Mouse (Mus musculus) testis, adult 2 months (tissue): ENCODE data around the gene Zbtb45. TPM values are rescaled to one million over a fixed set of nuclear protein-coding genes. Genes with fewer than 3 reads are reported as not detected.
A peak's percentile ranks its signal among the peaks of the same experiment; 100 is the strongest.

Source experiments
- H3K27ac ChIP-seq: fragments of 200-500 bp; 2 replicates; pipeline ENCODE4 v1.5.1; 2012; ENCODE audit warnings: low read depth, low read length; ENCODE audit not compliant: control insufficient read depth, insufficient read depth
- H3K27me3 ChIP-seq: fragments of 200-500 bp; 2 replicates; pipeline ENCODE4 v1.6.1; 2012; ENCODE audit warnings: mild to moderate bottlenecking, low read length, moderate library complexity; ENCODE audit not compliant: control insufficient read depth, insufficient read depth
- H3K36me3 ChIP-seq: fragments of 200-500 bp; 2 replicates; pipeline ENCODE4 v1.6.1; 2012; ENCODE audit warnings: mild to moderate bottlenecking, low read length; ENCODE audit not compliant: control insufficient read depth, insufficient read depth
- H3K4me1 ChIP-seq: fragments of 200-500 bp; 2 replicates; pipeline ENCODE4 v1.6.1; 2012; ENCODE audit warnings: low read length; ENCODE audit not compliant: control insufficient read depth, insufficient read depth
- H3K4me3 ChIP-seq: fragments of 200-500 bp; 2 replicates; pipeline ENCODE4 v1.5.1; 2012; ENCODE audit warnings: low read depth, mild to moderate bottlenecking, low read length, moderate library complexity, mixed read lengths; ENCODE audit not compliant: control insufficient read depth
- CTCF ChIP-seq: fragments of 200-500 bp; IDR thresholded peaks from 2 replicates; pipeline ENCODE4 v1.5.1; 2012; ENCODE audit warnings: low read depth, mild to moderate bottlenecking, inconsistent platforms, low read length, moderate library complexity; ENCODE audit not compliant: control insufficient read depth, insufficient read depth, insufficient replicate concordance
- POLR2A ChIP-seq: fragments of 200-500 bp; IDR thresholded peaks from 2 replicates; pipeline ENCODE4 v1.6.1; 2012; ENCODE audit warnings: low read depth, mild to moderate bottlenecking, inconsistent platforms, low read length, moderate library complexity; ENCODE audit not compliant: control insufficient read depth
- polyA plus RNA-seq: library from polyadenylated mRNA; depleted of rRNA; stranded (reverse); fragments of >200 nt; gene quantifications from 2 replicates; pipeline ENCODE4 v1.2.3, GENCODE M21; 2012

Zbtb45 gene
- polyA plus RNA-seq, 1 experiment = 4.3 TPM

GRCm38 (mm10) chr7:13038621-13039169, 28.9 kb upstream of the Zbtb45 start:
- TF ChIP-seq CTCF (no peak), POLR2A (no peak)
- Histone ChIP-seq H3K36me3 (no peaks in the 10 kb centered on the region), H3K27me3 (no peaks in the 10 kb centered on the region), H3K4me3 (peak overlapping the region; percentile 92), H3K4me1 (peaks cover 35% of the 10 kb centered on the region), H3K27ac (peak overlapping the region; percentile 97)

GRCm38 (mm10) chr7:13037901-13038555, 28.2 kb upstream of the Zbtb45 start, which contains the start of gene Ube2m:
TSS of gene Ube2m (minus strand) at chr7:13038275.
- H3K27me3 ChIP-seq = no peaks in the 10 kb centered on the region
- H3K4me3 ChIP-seq = peak within 1 kb of the TSS; percentile 92
- peak within 1 kb of the TSS; percentile 97 for H3K27ac ChIP-seq
- H3K4me1 ChIP-seq = peaks cover 28% of the 10 kb centered on the region
- H3K36me3 ChIP-seq = no peaks in the 10 kb centered on the region
- peak; percentile 76 for TF ChIP-seq POLR2A
- TF ChIP-seq CTCF = no peak

- H3K36me3 ChIP-seq = no peaks in the 10 kb centered on the region; the same call in 1 of the 2 replicates
- peaks cover 25% of the 10 kb centered on the region for H3K4me1 ChIP-seq
- TF ChIP-seq POLR2A (no peak), CTCF (no peak)
- H3K27ac ChIP-seq = peak overlapping the region; percentile 94
- peak overlapping the region; percentile 92 for H3K4me3 ChIP-seq
- no peaks in the 10 kb centered on the region for H3K27me3 ChIP-seq
Measured at GRCm38 (mm10) chr7:13037366-13037765, 27.5 kb upstream of the Zbtb45 start.

- Histone ChIP-seq H3K27ac (peak overlapping the region; percentile 94), H3K4me3 (peak overlapping the region; percentile 92), H3K27me3 (no peaks in the 10 kb centered on the region), H3K36me3 (no peaks in the 10 kb centered on the region; the same call in 1 of the 2 replicates), H3K4me1 (peaks cover 25% of the 10 kb centered on the region)
- no peak for TF ChIP-seq CTCF
- no peak for TF ChIP-seq POLR2A
Measured at GRCm38 (mm10) chr7:13036806-13037205, 27.0 kb upstream of the Zbtb45 start.

GRCm38 (mm10) chr7:13035211-13035855, 25.5 kb upstream of the Zbtb45 start:
- peaks cover 25% of the 10 kb centered on the region for H3K4me1 ChIP-seq
- H3K27me3 ChIP-seq = no peaks in the 10 kb centered on the region
- no peak for TF ChIP-seq CTCF
- TF ChIP-seq POLR2A = no peak
- no peaks in the 10 kb centered on the region; the same call in none of the 2 replicates for H3K36me3 ChIP-seq
- H3K27ac ChIP-seq = no peak overlapping the region
- peak overlapping the region; percentile 93 for H3K4me3 ChIP-seq

GRCm38 (mm10) chr7:13034148-13034977, 24.5 kb upstream of the Zbtb45 start, which contains the start of gene Chmp2a:
TSS of gene Chmp2a (minus strand) at chr7:13034807.
- Histone ChIP-seq H3K4me3 (peak within 1 kb of the TSS; percentile 93), H3K27me3 (no peaks in the 10 kb centered on the region), H3K27ac (peak within 1 kb of the TSS; percentile 94), H3K36me3 (peaks cover 2% of the 10 kb centered on the region), H3K4me1 (peaks cover 25% of the 10 kb centered on the region)
- TF ChIP-seq POLR2A (peak; percentile 76), CTCF (no peak; the same call in 1 of the 2 replicates)
